Mouse (Mus musculus) lung, adult 2 months (tissue): ENCODE measurements around the gene Dcdc2a.

ENCODE experiments used
- CTCF ChIP-seq: fragments of 200-500 bp; IDR thresholded peaks from 2 replicates; pipeline ENCODE4 v1.5.1; 2011; ENCODE audit warnings: mild to moderate bottlenecking, low read length, control low read depth; ENCODE audit not compliant: insufficient read depth
- POLR2A ChIP-seq: fragments of 200-500 bp; IDR thresholded peaks from 2 replicates; pipeline ENCODE4 v1.6.1; 2011; ENCODE audit warnings: low read depth, mild to moderate bottlenecking, control low read depth, low read length, borderline replicate concordance; ENCODE audit errors: extremely low read depth

GRCm38 (mm10) chr13:25019793-25020539 is 35.8 kb upstream of the Dcdc2a start, which contains the start of gene Mrs2:
- TF ChIP-seq CTCF: no peak
- TF ChIP-seq POLR2A: peak; percentile 95; the same call in 1 of the 2 replicates
